Mouse (Mus musculus) heart, embryonic 12.5 days (tissue): ENCODE measurements around the gene Hpse2. TPM values are rescaled to one million over a fixed set of nuclear protein-coding genes. Genes with fewer than 3 reads are reported as not detected.

Experiments used
- ATAC-seq: fragments of 200-750 bp; cut with Nextera tagmentation; 2 replicates; pipeline ENCODE4 v1.8.0; 2017; ENCODE audit warnings: moderate TSS enrichment, moderate library complexity; ENCODE audit not compliant: insufficient number of reproducible peaks, low FRiP score
- H3K27ac ChIP-seq: fragments of 300-500 bp; sonication (generic); 2 replicates; pipeline ENCODE4 v1.5.1; 2016; ENCODE audit warnings: mild to moderate bottlenecking, moderate library complexity; ENCODE audit not compliant: poor library complexity, severe bottlenecking
- H3K27me3 ChIP-seq: fragments of 300-500 bp; sonication (generic); replicated peaks from 2 replicates; pipeline ENCODE4 v1.6.1; 2016; ENCODE audit warnings: mild to moderate bottlenecking, moderate library complexity
- H3K36me3 ChIP-seq: fragments of 300-500 bp; sonication (generic); 2 replicates; pipeline ENCODE4 v1.6.1; 2016; ENCODE audit warnings: mild to moderate bottlenecking, moderate library complexity
- H3K4me1 ChIP-seq: fragments of 300-500 bp; sonication (generic); replicated peaks from 2 replicates; pipeline ENCODE4 v1.6.1; 2016; ENCODE audit warnings: mild to moderate bottlenecking
- H3K4me2 ChIP-seq: fragments of 300-500 bp; sonication (generic); 2 replicates; pipeline ENCODE4 v1.6.1; 2016; ENCODE audit warnings: mild to moderate bottlenecking, moderate library complexity
- H3K4me3 ChIP-seq: fragments of 300-500 bp; sonication (generic); 2 replicates; pipeline ENCODE4 v1.5.1; 2016; ENCODE audit warnings: mild to moderate bottlenecking
- H3K9ac ChIP-seq: fragments of 300-500 bp; sonication (generic); 2 replicates; pipeline ENCODE4 v1.6.1; 2016; ENCODE audit warnings: mild to moderate bottlenecking, moderate library complexity
- H3K9me3 ChIP-seq: fragments of 300-500 bp; sonication (generic); replicated peaks from 2 replicates; pipeline ENCODE4 v1.6.1; 2016; ENCODE audit warnings: mild to moderate bottlenecking, moderate library complexity
- WGBS: fragments of 180-500 bp; shearing (Covaris S2); methylation state at CpG from one replicate; pipeline ENCODE4 v1.1.7; 2016; 5-methylcytosine and 5-hydroxymethylcytosine counted together
- polyA plus RNA-seq: library from polyadenylated mRNA; unstranded; fragments of >200 nt; fragmentation: Nextera tagmentation; extraction: Ambion mirVana; gene quantifications from 2 replicates; pipeline ENCODE4 v1.2.1, GENCODE M21; 2016

Hpse2 gene
- polyA plus RNA-seq, 1 experiment from 2014 or later: 0.51 TPM

GRCm38 (mm10) chr19:43155582-43155981, 232.6 kb downstream of the Hpse2 start:
- Histone ChIP-seq H3K27ac (no peak overlapping the region), H3K4me1 (no peaks in the 10 kb centered on the region), H3K27me3 (no peaks in the 10 kb centered on the region), H3K4me3 (no peak overlapping the region), H3K4me2 (no peak overlapping the region), H3K9me3 (no peaks in the 10 kb centered on the region), H3K36me3 (no peaks in the 10 kb centered on the region), H3K9ac (no peak overlapping the region)
- WGBS: 81% methylated on average over 5 of the region's 5 CpGs
- ATAC-seq: no peak

- H3K9ac ChIP-seq: no peak overlapping the region
- no peak overlapping the region for H3K4me2 ChIP-seq
- WGBS: 84% methylated on average over 6 of the region's 6 CpGs
- H3K27me3 ChIP-seq: no peaks in the 10 kb centered on the region
- H3K4me3 ChIP-seq: no peak overlapping the region
- no peaks in the 10 kb centered on the region; the same call in 1 of the 2 replicates for H3K4me1 ChIP-seq
- H3K36me3 ChIP-seq: no peaks in the 10 kb centered on the region
- H3K9me3 ChIP-seq: no peaks in the 10 kb centered on the region
- H3K27ac ChIP-seq: no peak overlapping the region
- no peak for ATAC-seq
Measured at GRCm38 (mm10) chr19:43147901-43148300, 240.3 kb downstream of the Hpse2 start.

- Histone ChIP-seq H3K4me3 (no peak overlapping the region), H3K27me3 (no peaks in the 10 kb centered on the region), H3K9ac (no peak overlapping the region), H3K36me3 (no peaks in the 10 kb centered on the region), H3K4me1 (no peaks in the 10 kb centered on the region; the same call in 1 of the 2 replicates), H3K4me2 (no peak overlapping the region), H3K27ac (no peak overlapping the region), H3K9me3 (no peaks in the 10 kb centered on the region)
- 65% methylated on average over 7 of the region's 7 CpGs for WGBS
- no peak for ATAC-seq
Measured at GRCm38 (mm10) chr19:43146820-43147219, 241.3 kb downstream of the Hpse2 start.

GRCm38 (mm10) chr19:43141646-43142045, 246.5 kb downstream of the Hpse2 start:
- ATAC-seq: no peak
- Histone ChIP-seq H3K9me3 (no peaks in the 10 kb centered on the region), H3K36me3 (no peaks in the 10 kb centered on the region), H3K4me2 (no peak overlapping the region), H3K4me1 (no peaks in the 10 kb centered on the region), H3K9ac (no peak overlapping the region), H3K4me3 (no peak overlapping the region), H3K27me3 (no peaks in the 10 kb centered on the region), H3K27ac (no peak overlapping the region)
- WGBS: 46% methylated on average over 3 of the region's 3 CpGs

GRCm38 (mm10) chr19:43109796-43110195, 278.4 kb downstream of the Hpse2 start:
- WGBS: 74% methylated on average over 4 of the region's 4 CpGs
- no peak overlapping the region for H3K27ac ChIP-seq
- no peaks in the 10 kb centered on the region for H3K36me3 ChIP-seq

GRCm38 (mm10) chr19:43096915-43097314, 291.2 kb downstream of the Hpse2 start:
- 83% methylated on average over 2 of the region's 2 CpGs for WGBS
- no peak for ATAC-seq
- no peaks in the 10 kb centered on the region for H3K36me3 ChIP-seq

More at GRCm38 (mm10) chr19:43109796-43110195, 278.4 kb downstream of the Hpse2 start:
- peaks cover 5% of the 10 kb centered on the region; the same call in 1 of the 2 replicates for H3K9me3 ChIP-seq
- ATAC-seq: no peak
- H3K4me1 ChIP-seq: no peaks in the 10 kb centered on the region
- H3K4me2 ChIP-seq: no peak overlapping the region
- H3K9ac ChIP-seq: no peak overlapping the region
- H3K27me3 ChIP-seq: no peaks in the 10 kb centered on the region
- H3K4me3 ChIP-seq: no peak overlapping the region

GRCm38 (mm10) chr19:43087216-43087615, 300.9 kb downstream of the Hpse2 start:
- Histone ChIP-seq H3K4me3 (no peak overlapping the region), H3K36me3 (no peaks in the 10 kb centered on the region), H3K9ac (no peak overlapping the region), H3K27ac (no peak overlapping the region), H3K4me1 (no peaks in the 10 kb centered on the region), H3K9me3 (no peaks in the 10 kb centered on the region), H3K27me3 (no peaks in the 10 kb centered on the region), H3K4me2 (no peak overlapping the region)
- WGBS: 87% methylated on average over 3 of the region's 3 CpGs
- ATAC-seq: no peak

More at GRCm38 (mm10) chr19:43096915-43097314, 291.2 kb downstream of the Hpse2 start:
- H3K27ac ChIP-seq: no peak overlapping the region
- no peak overlapping the region for H3K4me2 ChIP-seq
- H3K9ac ChIP-seq: no peak overlapping the region
- H3K4me1 ChIP-seq: no peaks in the 10 kb centered on the region
- H3K27me3 ChIP-seq: no peaks in the 10 kb centered on the region
- H3K9me3 ChIP-seq: no peaks in the 10 kb centered on the region
- no peak overlapping the region for H3K4me3 ChIP-seq

GRCm38 (mm10) chr19:43064155-43064554, 324.0 kb downstream of the Hpse2 start:
- Histone ChIP-seq H3K4me3 (no peak overlapping the region), H3K9me3 (no peaks in the 10 kb centered on the region), H3K36me3 (no peaks in the 10 kb centered on the region), H3K27ac (no peak overlapping the region), H3K27me3 (no peaks in the 10 kb centered on the region), H3K9ac (no peak overlapping the region), H3K4me1 (no peaks in the 10 kb centered on the region), H3K4me2 (no peak overlapping the region)
- 52% methylated on average over 2 of the region's 2 CpGs for WGBS
- no peak for ATAC-seq

GRCm38 (mm10) chr19:43044506-43044905, 343.6 kb downstream of the Hpse2 start:
- Histone ChIP-seq H3K4me2 (no peak overlapping the region), H3K36me3 (no peaks in the 10 kb centered on the region), H3K9ac (no peak overlapping the region), H3K27ac (no peak overlapping the region), H3K4me3 (no peak overlapping the region), H3K27me3 (no peaks in the 10 kb centered on the region), H3K4me1 (no peaks in the 10 kb centered on the region), H3K9me3 (0 out of 2 replicates have a peak, but pooled peaks cover 2% of the 10 kb centered on the region)
- 32% methylated on average over 4 of the region's 4 CpGs for WGBS
- no peak for ATAC-seq

GRCm38 (mm10) chr19:43042721-43043120, 345.4 kb downstream of the Hpse2 start:
- WGBS: 68% methylated on average over 2 of the region's 2 CpGs
- no peak for ATAC-seq
- Histone ChIP-seq H3K9ac (no peak overlapping the region), H3K4me3 (no peak overlapping the region), H3K4me1 (no peaks in the 10 kb centered on the region), H3K27me3 (no peaks in the 10 kb centered on the region), H3K27ac (no peak overlapping the region), H3K4me2 (no peak overlapping the region), H3K36me3 (no peaks in the 10 kb centered on the region), H3K9me3 (0 out of 2 replicates have a peak, but pooled peaks cover 2% of the 10 kb centered on the region)

- WGBS: 71% methylated on average over 2 of the region's 2 CpGs
- H3K27me3 ChIP-seq: no peaks in the 10 kb centered on the region
- no peaks in the 10 kb centered on the region for H3K4me1 ChIP-seq
- H3K9ac ChIP-seq: no peak overlapping the region
- no peak overlapping the region for H3K4me2 ChIP-seq
- no peak overlapping the region for H3K4me3 ChIP-seq
- no peak for ATAC-seq
- no peaks in the 10 kb centered on the region for H3K36me3 ChIP-seq
- 0 out of 2 replicates have a peak, but pooled peaks cover 2% of the 10 kb centered on the region for H3K9me3 ChIP-seq
- no peak overlapping the region for H3K27ac ChIP-seq
Measured at GRCm38 (mm10) chr19:43042211-43042610, 345.9 kb downstream of the Hpse2 start.

- Histone ChIP-seq H3K9ac (no peak overlapping the region), H3K27me3 (no peaks in the 10 kb centered on the region), H3K36me3 (no peaks in the 10 kb centered on the region), H3K27ac (no peak overlapping the region), H3K9me3 (no peaks in the 10 kb centered on the region), H3K4me1 (no peaks in the 10 kb centered on the region), H3K4me2 (no peak overlapping the region), H3K4me3 (no peak overlapping the region)
- WGBS: 52% methylated on average over 4 of the region's 4 CpGs
- ATAC-seq: no peak
Measured at GRCm38 (mm10) chr19:43036381-43036780, 351.8 kb downstream of the Hpse2 start.
